Mouse (Mus musculus): Measurements from ENCODE around the gene Cept1. TPM values are rescaled to one million over a fixed set of nuclear protein-coding genes. Genes with fewer than 3 reads are reported as not detected.

The Cept1 gene
- 39.9 and 42.3 TPM in 2 replicates for polyA plus RNA-seq (2015; fragmentation: Nextera tagmentation; extraction: Ambion mirVana)

GRCm38 (mm10) chr3:106547171-106547923 is at the start of gene Cept1, which contains the start of gene Dram2:
Cept1 (minus strand) TSS chr3:106547802.
Dram2 (plus strand) TSS chr3:106547798.

GRCm38 (mm10) chr3:106482281-106483081 is 65.1 kb downstream of the Cept1 start, which contains the start of gene Dennd2d:
Dennd2d (plus strand) TSS chr3:106482405.

Other genes starting within 250 kb of the Cept1 start
- not detected in 2 replicates for gene Chil6, start 141.6 kb downstream of the Cept1 start, polyA plus RNA-seq (2015; fragmentation: Nextera tagmentation; extraction: Ambion mirVana)
- 0.60 and 0.67 TPM in 2 replicates for gene Dennd2d, start 65.4 kb downstream of the Cept1 start, polyA plus RNA-seq (2015; fragmentation: Nextera tagmentation; extraction: Ambion mirVana)
- 66.3 and 68.0 TPM in 2 replicates for gene Dram2, start within 50 bp of the Cept1 start, polyA plus RNA-seq (2015; fragmentation: Nextera tagmentation; extraction: Ambion mirVana)
- 14.6 and 15.9 TPM in 2 replicates for gene Lrif1, start 137.2 kb upstream of the Cept1 start, polyA plus RNA-seq (2015; fragmentation: Nextera tagmentation; extraction: Ambion mirVana)
- gene Cd53, start 242.3 kb upstream of the Cept1 start, polyA plus RNA-seq (2015; fragmentation: Nextera tagmentation; extraction: Ambion mirVana), result 10.0 and 10.7 TPM in 2 replicates

Data from neural tube, postnatal 0 days (tissue).